Mouse (Mus musculus): ENCODE measurements around the gene Ism2.

DNA sequence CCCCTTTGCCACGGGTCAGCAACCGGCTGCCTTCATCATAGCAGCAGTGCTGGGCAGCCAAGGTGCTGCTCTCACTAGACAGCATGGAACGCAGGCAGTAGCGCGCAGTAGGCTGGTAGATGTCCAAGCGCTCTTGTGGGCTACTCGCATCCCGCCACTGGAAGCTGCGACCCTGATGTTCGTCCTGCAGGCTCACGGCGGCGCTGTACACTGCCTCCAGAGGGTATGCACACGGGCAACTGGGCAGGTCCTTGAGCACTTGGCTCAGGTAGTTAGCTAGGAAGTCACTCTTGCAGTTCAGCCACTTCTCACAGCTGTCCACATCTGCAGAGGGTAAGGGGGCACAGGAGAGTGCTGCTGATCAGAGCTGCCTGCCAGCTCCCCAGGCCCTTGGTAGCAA is 19.6 kb downstream of the Ism2 start:
- no peak for TF ChIP-seq POLR2A (IDR thresholded peaks at IDR 0.05; ENCODE audit: low read depth, low read length)
- TF ChIP-seq CTCF (IDR thresholded peaks at IDR 0.05; ENCODE audit: extremely low read depth, insufficient read depth, insufficient read length, insufficient replicate concordance), result no peak

All from spleen, adult 2 months (tissue).